Mouse (Mus musculus): ENCODE data around the gene Akt2.

GRCm38 (mm10) chr7:27685681-27686080 lies 94.3 kb downstream of the Akt2 start:
- TF ChIP-seq EP300 (IDR thresholded peaks at IDR 0.05; ENCODE audit: insufficient read depth, low read depth, low read length) (no peak), POLR2A (IDR thresholded peaks at IDR 0.05; ENCODE audit: insufficient read depth, low read depth, low read length) (no peak), CTCF (IDR thresholded peaks at IDR 0.05) (peak; percentile 80)

Measured in heart, adult 2 months (tissue).